Mouse (Mus musculus) A20 (cell line): Measurements from ENCODE around the gene Ascl4.

Experiments
- DNase-seq: peaks from one replicate; pipeline ENCODE4 v3.0.0-alpha.2; 2011; ENCODE audit warnings: low read depth, low spot score

Gene Ascl4

DNA sequence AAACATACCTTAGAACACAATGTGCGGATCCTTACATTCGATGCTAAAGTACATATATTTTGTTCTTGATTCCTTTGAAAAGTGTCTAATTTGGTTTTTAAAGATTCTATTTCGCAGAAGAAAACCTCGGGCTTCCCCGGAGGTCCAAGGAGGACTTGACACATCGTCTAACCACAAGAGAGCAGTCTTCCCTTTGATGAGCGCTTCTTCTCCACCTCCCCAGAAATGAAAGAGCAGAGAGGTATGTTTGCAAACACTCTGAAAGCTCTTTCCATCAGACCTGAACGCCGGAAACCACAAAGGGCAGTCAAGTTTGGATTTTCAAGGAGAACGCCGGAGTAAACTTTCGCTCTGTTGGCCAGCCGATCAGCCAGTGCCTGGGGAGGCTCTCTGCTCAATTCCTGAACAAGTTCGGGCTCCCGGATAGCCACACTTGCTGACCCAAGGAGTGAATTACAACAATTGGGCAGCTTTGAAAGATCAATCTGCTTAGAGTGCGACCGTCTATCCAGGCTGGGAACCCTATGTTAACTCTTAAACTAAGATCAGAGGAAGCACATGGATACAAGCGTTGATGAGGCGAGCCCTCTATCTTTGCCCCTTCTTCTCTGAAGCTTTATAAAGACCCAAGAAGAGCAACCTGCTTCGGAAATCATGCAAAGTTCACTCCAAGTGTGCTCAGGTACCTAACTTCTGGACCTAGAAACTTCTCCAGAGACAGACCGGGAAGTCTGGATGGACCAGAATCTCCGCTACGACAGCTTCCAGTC lies at the start of gene Ascl4:
TSS of gene Ascl4 (plus strand) at position 6 of the 770 bp plus-strand sequence.
- peak; percentile 69 for DNase-seq

DNA sequence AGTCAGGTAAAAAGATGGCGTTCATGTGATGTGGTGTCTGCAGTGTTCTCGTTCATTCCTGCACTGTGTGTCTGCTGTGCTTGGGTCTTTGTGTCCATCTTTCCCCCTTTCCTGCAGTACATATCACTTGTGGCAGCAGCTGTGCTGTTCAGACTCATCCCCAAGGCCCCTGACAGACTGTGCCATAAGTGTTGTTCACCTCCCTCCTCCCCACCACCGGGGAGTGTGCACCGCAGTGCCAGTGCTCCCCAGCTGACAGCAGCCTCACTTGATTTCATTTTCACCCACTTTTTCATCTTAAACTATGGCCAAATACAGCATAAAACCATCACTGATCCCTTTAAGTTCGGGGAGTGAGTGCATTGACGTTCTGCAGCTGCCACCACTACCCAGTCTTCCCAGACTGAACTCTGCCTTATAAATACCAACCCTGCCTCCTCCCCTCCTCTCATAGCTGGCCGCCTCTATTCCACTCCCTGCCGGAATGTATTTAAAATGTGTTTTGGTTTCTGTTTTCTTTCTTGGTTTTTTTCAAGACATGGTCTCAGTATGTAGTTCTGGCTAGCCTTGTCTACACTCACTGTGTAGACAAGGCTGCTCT lies 47.5 kb upstream of the Ascl4 start:
- no peak for DNase-seq

DNA sequence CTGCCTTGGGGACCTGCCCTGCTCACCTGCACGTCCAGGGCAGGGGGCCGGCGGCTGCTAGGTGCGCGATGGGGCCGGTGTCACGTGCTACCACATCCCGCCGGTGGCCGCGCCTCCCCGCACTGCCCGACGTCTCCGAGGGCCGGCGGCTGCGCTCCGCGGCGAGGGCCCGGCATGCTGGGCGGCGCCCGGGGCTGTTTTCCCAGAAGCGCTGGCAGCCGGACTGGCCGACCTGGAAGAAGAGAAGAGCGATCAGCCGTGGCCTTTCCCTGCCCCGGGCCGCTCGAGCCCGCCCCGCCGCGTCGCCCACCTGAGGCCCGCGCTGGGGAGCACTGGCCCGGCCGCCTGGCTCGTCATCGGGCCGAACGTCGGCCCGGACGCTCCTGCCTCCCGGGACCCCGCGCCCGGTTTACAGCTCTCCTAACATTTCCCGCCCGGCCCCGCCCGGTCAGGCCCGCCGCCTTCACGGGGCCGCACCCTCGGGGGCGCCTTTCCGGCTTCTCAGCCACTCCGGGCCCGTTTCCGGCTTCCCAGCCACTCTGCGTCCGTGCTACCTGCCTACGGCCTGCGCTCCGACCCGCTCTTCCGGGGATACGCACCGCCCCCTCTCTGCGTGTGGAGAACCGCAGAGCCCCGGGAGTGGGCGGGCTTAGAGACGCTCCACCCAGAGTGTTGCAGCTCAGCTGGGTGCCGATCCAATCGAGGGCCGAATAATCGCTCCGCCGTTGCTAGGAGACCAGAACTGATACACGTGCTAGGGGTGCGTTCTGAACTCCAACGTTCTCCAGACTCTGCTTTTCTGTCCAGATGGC lies 10.8 kb upstream of the Ascl4 start, which contains the start of gene Prdm4:
TSS of gene Prdm4 (minus strand) at position 645 of the 812 bp plus-strand sequence.
- DNase-seq: peak; percentile 99

DNA sequence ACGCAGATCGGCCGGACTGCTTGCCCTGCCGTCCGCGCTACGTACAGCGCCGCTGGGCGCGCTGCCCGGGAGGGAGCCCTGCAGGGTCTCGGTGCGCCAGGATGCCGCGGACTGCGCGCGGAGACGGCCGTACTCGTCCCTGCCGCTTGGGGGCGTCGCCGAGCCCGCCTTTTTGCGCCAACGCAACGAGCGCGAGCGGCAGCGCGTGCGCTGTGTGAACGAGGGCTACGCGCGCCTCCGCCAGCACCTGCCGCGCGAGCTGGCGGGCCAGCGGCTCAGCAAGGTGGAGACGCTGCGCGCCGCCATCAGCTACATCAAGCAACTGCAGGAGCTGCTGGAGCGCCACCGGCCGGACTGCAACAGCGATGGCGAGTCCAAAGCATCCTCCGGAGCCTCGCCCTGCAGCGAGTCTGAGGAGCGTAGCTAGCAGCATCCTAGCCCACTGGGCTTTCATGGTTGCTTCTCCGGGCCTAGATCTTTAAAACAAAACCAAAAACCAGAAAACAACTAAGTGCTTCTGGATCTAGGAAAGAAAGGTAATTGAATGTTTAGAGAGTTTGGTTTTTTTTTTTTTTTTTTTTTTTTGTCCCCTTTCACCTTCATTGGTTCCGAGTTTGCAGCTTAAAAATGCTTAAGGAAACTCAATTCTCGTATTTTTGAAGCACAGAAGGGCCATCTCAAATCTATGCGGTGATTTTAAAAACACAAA lies 1.2 kb downstream of the Ascl4 start:
- DNase-seq: peak; percentile 95

DNA sequence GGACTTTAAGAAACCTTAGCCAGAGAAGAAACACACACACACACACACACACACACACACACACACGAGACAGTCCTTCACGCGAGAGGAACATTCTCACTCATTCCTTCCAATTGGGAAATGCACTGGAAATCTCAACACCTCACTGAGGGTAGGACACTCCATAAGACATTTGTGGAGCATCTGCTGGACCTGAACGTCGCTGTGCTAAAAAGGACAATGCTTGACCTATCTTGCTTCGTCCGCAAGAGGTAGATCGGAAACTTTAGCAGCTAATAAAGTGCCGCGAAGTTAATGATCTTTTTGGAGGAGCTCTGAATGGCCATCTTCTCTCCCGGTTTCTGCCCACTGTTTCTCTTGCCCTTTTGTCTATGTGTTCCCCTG lies 1.7 kb downstream of the Ascl4 start:
- peak; percentile 67 for DNase-seq

DNA sequence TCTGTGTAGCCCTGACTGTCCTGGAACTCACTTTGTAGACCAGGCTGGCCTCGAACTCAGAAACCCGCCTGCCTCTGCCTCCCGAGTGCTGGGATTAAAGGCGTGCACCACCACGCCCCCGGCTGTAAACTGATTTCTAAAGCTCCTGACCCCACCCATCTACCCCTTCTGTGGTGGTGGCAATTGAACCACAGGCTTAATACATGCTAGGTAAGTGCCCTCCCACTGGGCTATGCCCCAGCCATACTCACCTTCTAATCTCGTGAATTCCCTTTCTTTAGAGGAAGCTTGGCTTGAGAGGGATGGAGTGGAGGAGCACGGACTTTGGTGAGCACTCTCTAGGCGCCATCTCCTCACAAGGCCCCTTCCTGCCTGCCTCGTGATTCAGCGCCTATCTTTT lies 2.5 kb downstream of the Ascl4 start:
- no peak for DNase-seq

DNA sequence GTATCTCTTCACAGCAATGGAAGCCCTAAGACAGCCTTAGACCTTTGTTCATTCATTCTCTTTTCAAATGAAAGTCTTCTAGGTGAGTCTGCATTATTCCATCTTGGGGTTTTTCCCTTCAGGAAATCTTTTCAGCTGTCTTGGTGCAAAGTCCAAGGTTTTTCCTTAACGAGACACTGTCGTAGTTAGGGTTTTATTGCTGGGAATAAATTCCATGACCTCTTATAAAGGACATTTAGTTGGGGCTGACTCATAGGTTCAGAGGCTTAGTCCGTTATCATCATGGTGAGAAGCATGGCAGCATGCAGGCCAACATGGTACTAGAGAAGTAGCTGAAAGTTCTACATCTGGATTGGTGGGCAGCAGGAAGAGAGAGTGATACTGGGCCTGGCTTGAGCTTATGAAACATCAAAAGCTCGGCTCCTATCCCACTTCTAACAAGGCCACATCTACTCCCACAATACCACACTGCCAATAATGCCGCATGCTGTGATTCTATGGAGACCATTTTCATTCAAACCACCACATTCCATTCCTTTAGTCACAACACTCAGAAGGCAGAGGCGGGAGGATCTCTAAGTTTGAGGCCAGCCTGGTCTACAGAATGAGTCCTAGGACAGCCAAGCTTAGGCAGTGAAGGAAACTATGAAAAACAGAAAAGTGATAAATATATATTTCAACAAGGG lies 8.9 kb downstream of the Ascl4 start:
- no peak for DNase-seq

DNA sequence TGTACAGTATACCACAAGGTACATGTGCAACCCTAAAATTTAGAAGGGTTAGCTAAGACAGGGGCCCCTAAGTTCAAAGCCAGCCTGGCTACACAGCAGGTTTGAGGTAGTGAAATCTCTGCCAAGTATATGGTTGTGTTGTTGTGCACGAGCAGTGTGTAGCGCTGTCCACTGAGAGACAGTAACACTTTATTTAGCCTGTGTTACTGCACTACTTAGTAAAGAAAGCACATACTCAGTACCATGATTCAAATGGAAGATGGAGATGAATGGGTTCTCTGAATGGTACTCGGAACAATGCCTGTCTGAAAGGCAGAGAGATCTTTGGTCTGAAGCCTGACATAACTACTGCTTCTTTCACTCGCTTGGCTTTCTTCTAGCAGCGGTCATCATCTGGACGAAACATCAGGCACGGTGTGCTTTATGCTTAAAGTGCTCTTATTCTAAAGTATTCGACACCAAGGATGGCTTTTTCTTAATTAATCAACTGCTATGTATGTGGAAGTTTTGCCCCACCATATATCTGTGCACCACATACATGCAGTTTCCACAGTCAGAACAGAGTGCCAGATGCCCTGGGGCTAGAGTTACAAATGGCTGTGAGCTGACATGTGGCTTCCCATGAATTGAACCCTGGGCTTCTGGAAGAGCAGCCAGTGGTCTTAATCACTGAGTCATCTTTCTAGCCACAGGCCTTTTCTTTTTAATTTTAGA lies 21.2 kb downstream of the Ascl4 start:
- DNase-seq: no peak

DNA sequence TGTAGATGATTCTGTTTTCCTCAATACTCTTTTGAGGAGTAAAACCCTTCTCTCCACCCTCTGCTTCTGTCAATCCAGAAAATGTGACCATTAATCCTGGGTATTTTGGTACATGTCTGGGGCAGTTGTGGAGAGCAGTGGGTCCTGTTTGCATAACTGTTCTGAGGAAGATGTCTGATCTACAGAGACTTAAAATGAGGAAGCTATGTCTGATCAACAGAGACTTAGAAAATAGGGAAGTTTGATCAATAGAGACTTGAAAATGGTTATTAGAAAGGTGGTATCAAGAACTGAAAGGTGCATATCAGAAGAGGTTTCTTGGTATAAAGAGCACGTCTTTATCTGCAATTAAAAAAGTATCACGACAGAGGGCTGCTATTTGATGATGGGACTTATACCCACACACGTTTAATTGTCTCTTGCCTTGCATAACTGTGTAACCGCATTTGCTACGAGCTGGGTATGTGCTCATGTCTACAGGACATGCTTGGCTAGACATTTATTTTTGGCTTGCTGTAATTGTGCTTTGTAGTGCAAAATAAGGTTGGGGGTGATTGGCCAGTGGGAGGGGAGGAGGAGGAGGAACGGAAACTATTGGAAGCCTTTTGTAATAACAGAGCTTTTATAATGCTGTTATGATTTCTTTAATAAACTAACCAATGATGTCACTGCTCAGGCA lies 24.4 kb downstream of the Ascl4 start:
- DNase-seq: peak; percentile 88

DNA sequence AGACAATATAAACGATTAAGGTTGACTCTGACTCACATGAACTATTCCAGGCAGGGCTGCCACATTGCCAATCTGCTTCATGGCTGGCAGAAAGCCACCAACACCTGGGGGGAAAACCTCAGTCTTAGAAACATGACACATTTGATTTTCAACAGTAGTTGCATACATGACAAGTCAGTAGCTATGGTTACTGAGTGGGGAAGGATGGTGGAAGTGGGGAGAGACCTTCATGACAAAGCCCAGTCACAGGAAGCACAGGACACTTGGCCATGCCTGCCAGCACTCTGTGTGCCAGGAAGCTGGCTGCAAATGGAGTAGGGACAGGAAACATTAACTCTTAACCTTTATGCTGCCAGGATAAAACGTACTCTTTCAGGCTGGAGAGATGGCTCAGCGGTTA lies 25.9 kb downstream of the Ascl4 start:
- peak; percentile 63 for DNase-seq

DNA sequence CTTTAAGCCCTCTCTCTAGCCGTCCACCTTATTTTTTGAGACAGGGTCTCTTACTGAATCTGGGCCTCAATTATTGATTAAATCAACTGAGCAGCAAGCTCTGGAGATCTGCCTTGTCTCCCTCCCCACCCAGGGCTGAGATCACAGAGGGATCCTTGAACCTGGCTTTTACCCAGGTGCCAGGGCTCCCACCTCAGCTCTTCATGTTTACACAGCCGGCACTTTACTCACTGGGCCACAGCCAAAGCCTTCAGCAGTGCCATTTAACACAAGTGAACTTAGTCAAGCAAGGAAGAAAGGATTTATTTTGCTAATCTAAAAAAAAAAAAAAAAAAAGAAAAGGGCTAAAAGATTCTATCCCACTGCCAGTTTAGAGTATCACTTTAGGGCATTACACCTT lies 26.9 kb downstream of the Ascl4 start:
- no peak for DNase-seq

DNA sequence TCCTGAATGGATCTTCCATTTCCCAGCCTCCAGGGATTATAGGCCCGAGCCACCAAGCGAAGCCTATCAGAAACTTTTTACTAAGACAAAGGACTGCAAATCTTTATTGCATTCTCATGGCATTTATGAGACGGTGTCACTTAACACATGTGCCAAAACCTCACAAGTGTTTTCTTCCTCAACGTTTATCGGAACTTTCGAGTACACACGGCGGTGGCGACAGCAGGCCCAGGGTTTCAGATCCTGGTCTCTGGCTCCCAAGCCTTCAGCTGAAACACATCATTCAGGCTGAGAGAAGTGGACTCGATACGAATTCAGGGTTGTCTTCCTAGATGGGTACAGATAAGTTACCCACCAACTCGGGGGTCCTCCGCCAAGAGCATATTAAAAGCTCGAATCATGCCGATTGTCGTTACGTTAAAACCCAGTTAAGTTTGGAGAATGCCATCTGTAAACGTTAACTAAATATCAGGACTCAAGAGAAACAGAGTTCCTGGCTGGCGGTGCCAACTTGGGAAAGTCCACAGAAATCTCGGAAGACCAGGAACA lies 29.5 kb downstream of the Ascl4 start:
- peak; percentile 57 for DNase-seq

DNA sequence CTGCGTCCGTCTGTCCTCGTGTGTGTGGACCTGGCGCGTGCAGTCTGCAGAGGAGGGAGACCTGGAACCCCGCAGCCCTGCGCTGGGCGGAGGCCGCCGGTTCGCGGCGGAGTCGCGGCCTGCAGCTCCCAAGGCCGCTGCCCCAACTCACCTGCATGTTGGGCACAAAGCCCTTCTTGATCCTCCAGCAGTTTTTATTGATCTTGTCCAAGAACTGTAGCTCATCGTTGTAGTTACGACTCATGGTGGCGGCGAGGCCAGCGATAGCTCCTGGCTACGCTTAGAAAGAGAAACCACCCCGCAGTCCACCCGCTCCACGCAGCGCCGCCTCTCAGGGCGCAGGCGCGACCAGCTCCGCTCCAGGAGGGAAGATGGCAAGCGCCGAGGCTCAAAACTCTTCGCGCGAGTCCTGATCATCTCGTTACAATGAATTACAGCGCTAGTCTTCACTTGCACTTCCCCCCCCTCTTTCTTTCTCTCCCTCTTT lies 30.0 kb downstream of the Ascl4 start, which contains the start of gene Rtcb:
TSS of gene Rtcb (minus strand) at position 360 of the 487 bp plus-strand sequence.
- DNase-seq: peak; percentile 95

DNA sequence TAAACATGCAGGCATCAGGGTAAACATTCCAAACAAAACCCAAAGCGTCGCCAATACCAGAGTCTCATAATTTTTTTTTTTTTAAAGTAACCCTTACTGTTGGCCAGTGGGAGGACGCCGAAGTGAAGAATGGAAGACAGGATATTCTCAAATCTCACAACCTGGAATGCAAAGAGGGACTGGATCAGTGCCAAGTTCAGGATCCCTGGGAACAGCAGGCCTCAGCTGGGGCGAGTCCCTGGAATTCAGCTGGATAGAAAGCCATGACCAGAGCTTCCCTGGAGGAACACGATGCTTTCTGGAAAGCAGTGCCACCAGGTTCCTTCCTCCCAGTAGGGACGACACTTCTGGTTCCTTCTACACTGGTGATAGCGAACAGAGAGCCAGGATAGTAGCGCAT lies 35.4 kb downstream of the Ascl4 start:
- no peak for DNase-seq

DNA sequence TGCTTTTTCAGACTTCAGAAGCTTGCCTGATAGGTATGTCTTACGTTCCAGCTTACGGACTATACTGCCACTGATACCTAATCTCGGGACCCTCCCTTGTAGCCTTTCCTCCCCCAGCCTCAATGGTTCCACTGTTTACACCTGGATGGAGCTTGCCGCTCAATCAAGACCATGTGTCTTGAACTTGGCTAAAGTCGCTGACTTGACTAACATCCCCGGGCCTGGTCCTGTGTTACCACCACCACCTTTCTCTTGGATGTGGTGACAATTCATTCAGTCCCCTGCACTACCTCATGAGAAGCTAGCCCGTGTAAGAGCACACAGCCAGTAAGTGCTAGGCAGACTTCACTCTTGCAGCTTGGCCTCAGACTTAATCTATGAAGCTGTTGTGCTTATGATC lies 36.8 kb downstream of the Ascl4 start:
- DNase-seq: no peak

DNA sequence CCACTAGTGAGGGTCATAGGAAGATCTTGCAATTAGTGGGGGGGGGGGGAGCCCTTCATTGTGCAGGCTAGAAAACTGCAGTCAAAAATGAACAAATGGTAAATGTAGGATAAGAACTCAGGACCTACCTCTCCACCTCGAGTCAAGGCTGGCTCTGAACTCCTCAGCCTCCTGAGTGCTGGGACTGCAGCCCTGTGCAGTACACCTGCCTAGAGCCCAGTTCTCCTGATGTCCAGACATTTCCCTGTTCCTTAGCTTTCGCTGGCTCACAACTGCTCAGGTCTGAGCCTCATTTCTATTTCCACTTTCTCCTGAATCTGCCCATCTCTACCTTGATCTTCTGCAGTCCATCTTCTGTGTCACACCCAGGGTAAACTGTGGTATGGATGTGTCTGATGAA lies 39.0 kb downstream of the Ascl4 start:
- DNase-seq: no peak

DNA sequence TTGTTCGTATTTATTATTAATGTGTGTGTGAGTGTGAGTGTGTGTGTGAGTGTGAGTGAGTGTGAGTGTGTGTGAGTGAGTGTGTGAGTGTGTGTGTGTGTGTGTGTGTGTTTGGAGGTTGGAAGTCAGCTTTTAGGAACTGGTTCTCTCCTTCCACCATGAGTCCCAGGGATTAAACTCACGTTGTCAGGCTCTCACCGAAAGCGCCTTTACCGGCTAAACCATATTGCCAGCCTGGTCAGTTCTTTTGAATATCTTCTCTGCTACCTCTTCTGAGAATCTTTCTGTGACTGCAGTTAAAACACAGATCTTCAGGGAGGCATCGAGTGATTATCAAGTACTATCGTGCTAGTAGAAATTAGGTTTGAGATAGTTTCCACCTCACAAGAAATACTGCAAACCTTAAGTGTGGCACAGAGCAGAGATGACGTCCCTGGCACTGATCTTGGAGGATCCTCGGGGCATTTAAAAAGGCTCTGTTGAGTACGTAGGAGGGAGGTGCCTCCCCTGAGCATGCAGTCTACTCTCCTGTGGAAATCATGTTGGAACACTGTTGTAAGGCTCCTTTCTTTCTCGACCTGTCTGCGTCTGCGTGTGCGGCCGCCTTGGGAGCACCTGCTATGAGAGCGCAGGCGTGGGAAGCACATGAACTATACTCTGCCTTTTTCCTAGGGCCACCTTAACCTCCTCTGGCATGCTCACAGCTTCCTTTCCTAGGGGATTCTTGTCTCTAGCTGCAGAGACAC lies 40.1 kb downstream of the Ascl4 start:
- no peak for DNase-seq

DNA sequence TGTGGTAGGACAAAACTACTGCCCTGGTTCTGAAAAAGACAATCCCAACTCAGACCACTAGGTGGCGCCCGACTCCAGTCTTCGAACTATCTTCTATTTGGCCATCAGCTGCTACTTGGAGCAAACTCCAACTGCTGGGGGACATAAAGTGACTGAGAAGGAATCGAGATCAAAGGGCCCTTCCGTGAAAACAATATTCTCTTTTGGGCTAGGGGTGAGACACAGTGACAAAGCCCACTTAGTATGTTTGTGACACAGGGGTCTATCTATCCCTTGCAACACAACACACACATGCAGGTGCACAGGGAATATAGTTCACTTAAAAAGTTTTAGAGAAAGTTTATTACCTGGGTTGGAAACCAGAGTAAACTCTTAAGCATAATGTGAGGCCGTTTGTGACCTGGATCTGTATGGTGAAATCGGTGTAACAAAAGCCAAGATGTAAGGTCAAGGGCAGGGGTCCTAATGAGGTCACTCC lies 40.7 kb downstream of the Ascl4 start:
- peak; percentile 67 for DNase-seq

DNA sequence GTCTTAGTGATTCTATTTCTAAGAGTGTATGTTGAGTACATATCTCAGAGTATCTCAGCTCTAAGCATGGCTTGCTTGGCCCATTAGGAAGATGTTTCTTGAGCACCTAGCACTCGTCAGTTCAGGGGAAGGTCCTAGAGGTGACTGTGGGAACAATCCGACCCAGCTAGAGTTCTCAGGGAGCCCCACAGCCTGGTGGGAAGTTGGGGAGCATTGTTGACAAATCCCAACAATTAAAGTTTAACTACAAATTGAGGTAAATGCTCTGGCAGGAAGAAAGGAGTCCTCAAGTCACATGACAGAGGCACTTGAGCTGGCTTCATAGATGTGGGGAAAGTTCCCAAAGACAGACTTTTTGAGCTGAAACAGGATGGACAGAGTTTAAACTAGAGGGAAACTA lies 41.2 kb downstream of the Ascl4 start:
- no peak for DNase-seq
